Mouse (Mus musculus) neural tube, embryonic 13.5 days (tissue): ENCODE data around the gene Adam8. TPM values are rescaled to one million over a fixed set of nuclear protein-coding genes. Genes with fewer than 3 reads are reported as not detected.
A peak's percentile ranks its signal among the peaks of the same experiment; 100 is the strongest.

ENCODE experiments used
- ATAC-seq: fragments of 200-750 bp; cut with Nextera tagmentation; 2 replicates; pipeline ENCODE4 v1.8.0; 2017; ENCODE audit warnings: low read depth, mild to moderate bottlenecking, moderate TSS enrichment, moderate library complexity
- H3K27ac ChIP-seq: fragments of 300-500 bp; sonication (generic); replicated peaks from 2 replicates; pipeline ENCODE4 v1.5.1; 2015; ENCODE audit warnings: moderate library complexity, mild to moderate bottlenecking, inconsistent platforms
- H3K27me3 ChIP-seq: fragments of 300-500 bp; sonication (generic); 2 replicates; pipeline ENCODE4 v1.6.1; 2015; ENCODE audit warnings: mild to moderate bottlenecking, inconsistent platforms
- H3K36me3 ChIP-seq: fragments of 300-500 bp; sonication (generic); 2 replicates; pipeline ENCODE4 v1.6.1; 2015; ENCODE audit warnings: mild to moderate bottlenecking, inconsistent platforms
- H3K4me1 ChIP-seq: fragments of 300-500 bp; sonication (generic); replicated peaks from 2 replicates; pipeline ENCODE4 v1.6.1; 2015; ENCODE audit warnings: inconsistent platforms
- H3K4me2 ChIP-seq: fragments of 300-500 bp; sonication (generic); 2 replicates; pipeline ENCODE4 v1.6.1; 2015; ENCODE audit warnings: inconsistent platforms, mild to moderate bottlenecking, moderate library complexity
- H3K4me3 ChIP-seq: fragments of 300-500 bp; sonication (generic); 2 replicates; pipeline ENCODE4 v1.5.1; 2015; ENCODE audit warnings: mild to moderate bottlenecking, inconsistent platforms
- H3K9ac ChIP-seq: fragments of 300-500 bp; sonication (generic); 2 replicates; pipeline ENCODE4 v1.6.1; 2015; ENCODE audit warnings: moderate library complexity, mild to moderate bottlenecking, inconsistent platforms
- H3K9me3 ChIP-seq: fragments of 300-500 bp; sonication (generic); 2 replicates; pipeline ENCODE4 v1.6.1; 2016; ENCODE audit warnings: inconsistent platforms
- WGBS: fragments of 180-500 bp; shearing (Covaris S2); methylation state at CpG from one replicate; pipeline ENCODE4 v1.1.7; 2015; 5-methylcytosine and 5-hydroxymethylcytosine counted together
- polyA plus RNA-seq: library from polyadenylated mRNA; unstranded; fragments of >200 nt; fragmentation: Nextera tagmentation; extraction: Ambion mirVana; gene quantifications from 2 replicates; pipeline ENCODE4 v1.2.1, GENCODE M21; 2015

The Adam8 gene
- 3.3 and 3.4 TPM in 2 replicates for polyA plus RNA-seq

GRCm38 (mm10) chr7:139992406-139992805, at the start of gene Adam8:
Adam8 (minus strand) TSS chr7:139992562.
- WGBS = 31% methylated on average over 7 of the region's 7 CpGs
- H3K27me3 ChIP-seq = no peaks in the 10 kb centered on the region
- no peaks in the 10 kb centered on the region for H3K9me3 ChIP-seq
- no peak within 1 kb of the TSS for H3K9ac ChIP-seq
- no peak within 1 kb of the TSS for H3K4me3 ChIP-seq
- H3K4me2 ChIP-seq = no peak within 1 kb of the TSS
- no peaks in the 10 kb centered on the region for H3K4me1 ChIP-seq
- H3K36me3 ChIP-seq = peaks cover 33% of the 10 kb centered on the region
- no peak within 1 kb of the TSS for H3K27ac ChIP-seq
- ATAC-seq = no peak

- Histone ChIP-seq H3K27me3 (no peaks in the 10 kb centered on the region), H3K4me1 (peaks cover 32% of the 10 kb centered on the region), H3K36me3 (peaks cover 39% of the 10 kb centered on the region), H3K9ac (peak overlapping the region; percentile 86), H3K9me3 (no peaks in the 10 kb centered on the region), H3K4me3 (peak overlapping the region; percentile 79), H3K27ac (no peak overlapping the region), H3K4me2 (peak overlapping the region; percentile 81)
- no peak for ATAC-seq
- 45% methylated on average over 3 of the region's 3 CpGs for WGBS
Observed at GRCm38 (mm10) chr7:140037171-140037555, 44.8 kb upstream of the Adam8 start.

- H3K9me3 ChIP-seq = no peaks in the 10 kb centered on the region
- 1% methylated on average over 69 of the region's 69 CpGs for WGBS
- peak; percentile 97 for ATAC-seq
- H3K4me1 ChIP-seq = peaks cover 32% of the 10 kb centered on the region
- H3K4me2 ChIP-seq = peak within 1 kb of the TSS; percentile 81
- H3K9ac ChIP-seq = peak within 1 kb of the TSS; percentile 86
- H3K36me3 ChIP-seq = peaks cover 45% of the 10 kb centered on the region
- H3K27me3 ChIP-seq = no peaks in the 10 kb centered on the region
- peak within 1 kb of the TSS; percentile 79 for H3K4me3 ChIP-seq
- H3K27ac ChIP-seq = peak within 1 kb of the TSS; percentile 91
Observed at GRCm38 (mm10) chr7:140036281-140037170, 44.2 kb upstream of the Adam8 start, which contains the start of the genes Zfp511 and Tubgcp2. Zfp511 (plus strand) TSS chr7:140036391. Tubgcp2 (minus strand) TSS chr7:140036669.

GRCm38 (mm10) chr7:140035456-140035855, 43.1 kb upstream of the Adam8 start:
- no peak for ATAC-seq
- WGBS = 24% methylated on average over 7 of the region's 7 CpGs
- Histone ChIP-seq H3K36me3 (peaks cover 45% of the 10 kb centered on the region), H3K9me3 (no peaks in the 10 kb centered on the region), H3K27me3 (no peaks in the 10 kb centered on the region), H3K27ac (peak overlapping the region; percentile 91; the same call in 1 of the 2 replicates), H3K4me1 (peaks cover 32% of the 10 kb centered on the region), H3K4me2 (peak overlapping the region; percentile 81), H3K9ac (peak overlapping the region; percentile 86), H3K4me3 (peak overlapping the region; percentile 79)

- no peak for ATAC-seq
- H3K27me3 ChIP-seq = no peaks in the 10 kb centered on the region
- 97% methylated on average over 9 of the region's 9 CpGs for WGBS
- H3K36me3 ChIP-seq = peaks cover 51% of the 10 kb centered on the region
- H3K9ac ChIP-seq = no peak overlapping the region
- H3K27ac ChIP-seq = no peak overlapping the region
- no peaks in the 10 kb centered on the region for H3K9me3 ChIP-seq
- no peak overlapping the region for H3K4me2 ChIP-seq
- H3K4me3 ChIP-seq = no peak overlapping the region
- peaks cover 32% of the 10 kb centered on the region for H3K4me1 ChIP-seq
Observed at GRCm38 (mm10) chr7:140033386-140033785, 41.0 kb upstream of the Adam8 start.

GRCm38 (mm10) chr7:140032366-140032765, 40.0 kb upstream of the Adam8 start:
- H3K9me3 ChIP-seq = no peaks in the 10 kb centered on the region
- H3K4me2 ChIP-seq = no peak overlapping the region
- no peak overlapping the region for H3K9ac ChIP-seq
- H3K4me3 ChIP-seq = no peak overlapping the region
- H3K27ac ChIP-seq = no peak overlapping the region
- H3K4me1 ChIP-seq = peaks cover 25% of the 10 kb centered on the region
- H3K27me3 ChIP-seq = no peaks in the 10 kb centered on the region
- no peak for ATAC-seq
- H3K36me3 ChIP-seq = peaks cover 59% of the 10 kb centered on the region
- WGBS = 96% methylated on average over 10 of the region's 10 CpGs

GRCm38 (mm10) chr7:140031771-140032170, 39.4 kb upstream of the Adam8 start:
- Histone ChIP-seq H3K4me3 (no peak overlapping the region), H3K9ac (no peak overlapping the region), H3K27me3 (no peaks in the 10 kb centered on the region), H3K36me3 (peaks cover 59% of the 10 kb centered on the region), H3K27ac (no peak overlapping the region), H3K9me3 (no peaks in the 10 kb centered on the region), H3K4me2 (no peak overlapping the region), H3K4me1 (peaks cover 19% of the 10 kb centered on the region)
- WGBS = 91% methylated on average over 12 of the region's 12 CpGs
- no peak for ATAC-seq

GRCm38 (mm10) chr7:140011336-140011735, 19.0 kb upstream of the Adam8 start:
- no peaks in the 10 kb centered on the region for H3K9me3 ChIP-seq
- no peaks in the 10 kb centered on the region for H3K27me3 ChIP-seq
- H3K9ac ChIP-seq = no peak overlapping the region
- no peak overlapping the region for H3K4me2 ChIP-seq
- H3K4me3 ChIP-seq = no peak overlapping the region
- ATAC-seq = no peak
- H3K27ac ChIP-seq = no peak overlapping the region
- WGBS = 97% methylated on average over 17 of the region's 17 CpGs
- no peaks in the 10 kb centered on the region for H3K4me1 ChIP-seq
- peaks cover 44% of the 10 kb centered on the region for H3K36me3 ChIP-seq

GRCm38 (mm10) chr7:140007781-140008180, 15.4 kb upstream of the Adam8 start:
- Histone ChIP-seq H3K4me2 (no peak overlapping the region), H3K4me1 (no peaks in the 10 kb centered on the region), H3K4me3 (no peak overlapping the region), H3K9me3 (no peaks in the 10 kb centered on the region), H3K27me3 (no peaks in the 10 kb centered on the region), H3K27ac (no peak overlapping the region), H3K9ac (no peak overlapping the region), H3K36me3 (peaks cover 66% of the 10 kb centered on the region)
- no peak for ATAC-seq
- WGBS = 95% methylated on average over 9 of the region's 9 CpGs

- no peak for ATAC-seq
- Histone ChIP-seq H3K4me2 (no peak overlapping the region), H3K27ac (no peak overlapping the region), H3K4me1 (no peaks in the 10 kb centered on the region), H3K9me3 (no peaks in the 10 kb centered on the region), H3K27me3 (no peaks in the 10 kb centered on the region), H3K9ac (no peak overlapping the region), H3K4me3 (no peak overlapping the region), H3K36me3 (peaks cover 73% of the 10 kb centered on the region)
- 93% methylated on average over 9 of the region's 9 CpGs for WGBS
Observed at GRCm38 (mm10) chr7:140006861-140007611, 14.7 kb upstream of the Adam8 start.

GRCm38 (mm10) chr7:140004666-140005065, 12.3 kb upstream of the Adam8 start:
- Histone ChIP-seq H3K27ac (no peak overlapping the region), H3K4me3 (no peak overlapping the region), H3K36me3 (peaks cover 82% of the 10 kb centered on the region), H3K9ac (no peak overlapping the region), H3K9me3 (no peaks in the 10 kb centered on the region), H3K4me2 (no peak overlapping the region), H3K4me1 (no peaks in the 10 kb centered on the region), H3K27me3 (no peaks in the 10 kb centered on the region)
- no peak for ATAC-seq
- WGBS = 92% methylated on average over 8 of the region's 8 CpGs

- 71% methylated on average over 12 of the region's 12 CpGs for WGBS
- no peak overlapping the region for H3K27ac ChIP-seq
- no peak for ATAC-seq
- H3K4me1 ChIP-seq = no peaks in the 10 kb centered on the region
- H3K4me3 ChIP-seq = no peak overlapping the region
- no peaks in the 10 kb centered on the region for H3K27me3 ChIP-seq
- no peak overlapping the region for H3K9ac ChIP-seq
- no peak overlapping the region for H3K4me2 ChIP-seq
- peaks cover 93% of the 10 kb centered on the region for H3K36me3 ChIP-seq
- H3K9me3 ChIP-seq = no peaks in the 10 kb centered on the region
Observed at GRCm38 (mm10) chr7:140001086-140001740, 8.9 kb upstream of the Adam8 start.
